ENCODE assay signal across 16 mouse cellular contexts in genomic region chr11:75034104-75034503, GRCm38 (mm10).
DNase-seq lines count a peak whose midpoint lies in the region; ATAC-seq and TF ChIP-seq lines count a peak whose summit lies in the region.
"Had no signal": no experiment of that assay in that cellular context is flagged by ENCODE, and none has a peak within 500 bp of the region (broad histone marks: within the 10 kb centered on the region; RNA-seq: fewer than 3 reads in every experiment).

No protein-coding gene starts in this region.

- H3K79me2 ChIP-seq in heart, adult 2 months (replicated peaks; ENCODE audit: control insufficient read depth, insufficient read depth, low read length): no peaks in the 10 kb centered on the region

- ATAC-seq in kidney, postnatal 0 days (replicated peaks; ENCODE audit: low FRiP score, low read depth): no peak
- ATAC-seq in heart, embryonic 16.5 days (replicated peaks; ENCODE audit: extremely low read depth, insufficient read depth, low FRiP score): no peak
- no peak for ATAC-seq in intestine, postnatal 0 days
- ATAC-seq: inflammation-experienced regulatory T-cells, adult 6 months had no signal

- H3K36me3 ChIP-seq in heart, adult 2 months (ENCODE audit: control insufficient read depth, insufficient read depth, low read length): peaks cover 34% of the 10 kb centered on the region
- H3K36me3 ChIP-seq in kidney, postnatal 0 days (ENCODE audit: insufficient read depth, low read length): no peaks in the 10 kb centered on the region
- H3K36me3 ChIP-seq in heart, embryonic 16.5 days (ENCODE audit: control insufficient read depth, insufficient read depth): no peaks in the 10 kb centered on the region
- H3K36me3 ChIP-seq in intestine, postnatal 0 days (ENCODE audit: control insufficient read depth, insufficient read depth): peaks cover 4% of the 10 kb centered on the region; the same call in 1 of the 2 replicates

- H3K4me3 ChIP-seq in heart, adult 2 months: no peak overlapping the region
- H3K4me3 ChIP-seq in kidney, postnatal 0 days (replicated peaks; ENCODE audit: low read depth, low read length): no peak overlapping the region
- H3K4me3 ChIP-seq in heart, embryonic 16.5 days (ENCODE audit: low read length): no peak overlapping the region
- no peak overlapping the region for H3K4me3 ChIP-seq in intestine, postnatal 0 days (ENCODE audit: low read depth, low read length)
- H3K4me3 ChIP-seq: embryonic facial prominence, embryonic 12.5 days; hindbrain, embryonic 10.5 days; midbrain, embryonic 10.5 days had no signal

- peaks cover 16% of the 10 kb centered on the region for H3K4me1 ChIP-seq in heart, adult 2 months (ENCODE audit: control insufficient read depth, insufficient read depth, low read length)
- H3K4me1 ChIP-seq in kidney, postnatal 0 days (replicated peaks; ENCODE audit: insufficient read depth, low read length): peaks cover 7% of the 10 kb centered on the region; the same call in 1 of the 2 replicates
- H3K4me1 ChIP-seq in heart, embryonic 16.5 days (ENCODE audit: control insufficient read depth, insufficient read depth, low read length): peaks cover 19% of the 10 kb centered on the region
- H3K4me1 ChIP-seq in intestine, postnatal 0 days (replicated peaks; ENCODE audit: control insufficient read depth, insufficient read depth, low read length): no peaks in the 10 kb centered on the region; the same call in 1 of the 2 replicates
- H3K4me1 ChIP-seq: midbrain, embryonic 10.5 days had no signal

- TF ChIP-seq EP300 in heart, adult 2 months (IDR thresholded peaks at IDR 0.05; ENCODE audit: insufficient read depth, low read depth, low read length): no peak

- H3K9ac ChIP-seq in heart, adult 2 months (ENCODE audit: low read depth, low read length): no peak overlapping the region
- no peak overlapping the region for H3K9ac ChIP-seq in kidney, postnatal 0 days (ENCODE audit: low read depth, low read length)
- no peak overlapping the region for H3K9ac ChIP-seq in heart, embryonic 16.5 days (ENCODE audit: low read length)
- H3K9ac ChIP-seq in intestine, postnatal 0 days (ENCODE audit: low read depth, low read length): no peak overlapping the region
- H3K9ac ChIP-seq: embryonic facial prominence, embryonic 12.5 days had no signal

- H3K4me2 ChIP-seq in kidney, postnatal 0 days (ENCODE audit: low read length): no peak overlapping the region
- no peak overlapping the region for H3K4me2 ChIP-seq in heart, embryonic 16.5 days (ENCODE audit: low read depth, low read length)
- no peak overlapping the region for H3K4me2 ChIP-seq in intestine, postnatal 0 days (replicated peaks; ENCODE audit: low read depth)
- H3K4me2 ChIP-seq: embryonic facial prominence, embryonic 12.5 days had no signal

- no peak for TF ChIP-seq CTCF in heart, adult 2 months (IDR thresholded peaks at IDR 0.05)
- no peak for TF ChIP-seq CTCF in kidney, postnatal 0 days (IDR thresholded peaks at IDR 0.05; ENCODE audit: low read depth)
- no peak for TF ChIP-seq CTCF in intestine, postnatal 0 days (IDR thresholded peaks at IDR 0.05; ENCODE audit: low read depth)

- peak overlapping the region; percentile 83 for H3K27ac ChIP-seq in heart, adult 2 months
- peak overlapping the region; percentile 47; the same call in 1 of the 2 replicates for H3K27ac ChIP-seq in kidney, postnatal 0 days
- peak overlapping the region; percentile 66 for H3K27ac ChIP-seq in heart, embryonic 16.5 days (ENCODE audit: low read length)
- 0 out of 2 replicates have a peak overlapping the region, but pooled peaks have one; percentile 8 for H3K27ac ChIP-seq in intestine, postnatal 0 days (ENCODE audit: low read depth, low read length)
- H3K27ac ChIP-seq: embryonic facial prominence, embryonic 12.5 days; hindbrain, embryonic 10.5 days; midbrain, embryonic 10.5 days had no signal

- 32% methylated on average over 3 of the region's 3 CpGs for WGBS in heart, adult 2 months
- 52% methylated on average over 3 of the region's 3 CpGs for WGBS in kidney, postnatal 0 days
- WGBS in heart, embryonic 16.5 days: 53% methylated on average over 3 of the region's 3 CpGs
- WGBS in intestine, postnatal 0 days: 63% methylated on average over 3 of the region's 3 CpGs

- peak in 1 of 2 experiments; percentile 35 for DNase-seq in heart, adult 2 months
- DNase-seq in heart, postnatal 14 days: no peak
- DNase-seq in kidney, postnatal 0 days (ENCODE audit: low spot score): no peak
- DNase-seq in kidney, adult 8-10 months: no peak
- no peak for DNase-seq in left cerebral cortex, postnatal 14 days (ENCODE audit: low spot score in 2 of 2)
- no peak for DNase-seq in spleen, adult 18-20 months
- DNase-seq: adrenal gland, postnatal 25 days; cerebellum, adult 8-10 months; left cerebral cortex, postnatal 4 days; thymus, postnatal 36 days had no signal

- intact Hi-C loops in heart, adult 2 months (cut with DNase I): loop anchor here (5.0 kb wide), 1 partner anchor 42 kb away; no protein-coding TSS in a partner anchor
- intact Hi-C loops in heart, postnatal 14 days (cut with DNase I): no loop called here
- intact Hi-C loops in left cerebral cortex, postnatal 14 days (cut with DNase I): no loop called here

- no peak for TF ChIP-seq POLR2A in heart, adult 2 months (IDR thresholded peaks at IDR 0.05; ENCODE audit: insufficient read depth, low read depth, low read length)

- H3K27me3 ChIP-seq in heart, adult 2 months (ENCODE audit: control insufficient read depth, insufficient read depth, low read length): no peaks in the 10 kb centered on the region
- H3K27me3 ChIP-seq in kidney, postnatal 0 days (ENCODE audit: insufficient read depth, low read length): no peaks in the 10 kb centered on the region
- no peaks in the 10 kb centered on the region for H3K27me3 ChIP-seq in heart, embryonic 16.5 days (ENCODE audit: control insufficient read depth, insufficient read depth, low read length)
- H3K27me3 ChIP-seq in intestine, postnatal 0 days (replicated peaks; ENCODE audit: control insufficient read depth, insufficient read depth, low read length): no peaks in the 10 kb centered on the region
- H3K27me3 ChIP-seq: embryonic facial prominence, embryonic 12.5 days had no signal

- H3K9me3 ChIP-seq in kidney, postnatal 0 days (replicated peaks; ENCODE audit: low read length): no peaks in the 10 kb centered on the region
- H3K9me3 ChIP-seq in heart, embryonic 16.5 days (replicated peaks; ENCODE audit: control insufficient read depth, low read length): no peaks in the 10 kb centered on the region
- no peaks in the 10 kb centered on the region for H3K9me3 ChIP-seq in intestine, postnatal 0 days (ENCODE audit: control insufficient read depth)
- H3K9me3 ChIP-seq: embryonic facial prominence, embryonic 12.5 days; hindbrain, embryonic 10.5 days; midbrain, embryonic 10.5 days had no signal

Comparison
In these comparisons a context has a peak if more than half of its experiments do, and no peak if none do; other contexts are left out.
1. H3K27ac ChIP-seq: peak in every context shown above with its lines; median percentile 83 in heart, adult 2 months; 66 in heart, embryonic 16.5 days; 47 in kidney, postnatal 0 days; 8 in intestine, postnatal 0 days.